Mouse (Mus musculus): ENCODE measurements around the gene Ddr2.

DNA sequence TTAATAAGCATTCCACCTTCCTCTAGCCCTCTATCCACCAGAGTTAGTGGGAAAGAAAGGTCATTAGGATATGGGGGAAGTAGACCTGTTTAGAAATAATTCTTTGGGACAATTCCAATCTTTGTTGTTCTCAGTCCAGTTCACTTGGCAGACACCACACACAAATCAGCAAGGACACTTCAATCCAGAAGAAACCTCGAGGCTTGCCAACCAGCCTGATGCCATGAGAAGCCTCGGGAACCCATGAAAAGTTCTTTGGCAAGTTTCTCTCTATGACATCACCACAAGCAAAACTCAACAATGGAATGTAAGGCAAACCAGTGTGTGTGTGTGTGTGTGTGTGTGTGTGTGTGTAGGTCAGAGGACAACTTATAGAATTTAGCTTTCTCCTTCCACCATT lies 186.0 kb downstream of the Ddr2 start:
- TF ChIP-seq MAX (IDR thresholded peaks at IDR 0.05), result no peak
- no peak for TF ChIP-seq MYOG (IDR thresholded peaks at IDR 0.05; ENCODE audit: control insufficient read depth, extremely low read depth, insufficient read length)
- no peak for TF ChIP-seq CTCF (IDR thresholded peaks at IDR 0.05; ENCODE audit: control insufficient read depth, insufficient read depth, insufficient read length)
- no peak for TF ChIP-seq MYOD1 (IDR thresholded peaks at IDR 0.05; ENCODE audit: control insufficient read depth, insufficient read length, low read depth)
- TF ChIP-seq CEBPB (IDR thresholded peaks at IDR 0.05; ENCODE audit: low read depth), result no peak
- no peak for TF ChIP-seq FOSL1 (IDR thresholded peaks at IDR 0.05; ENCODE audit: insufficient read depth, low read length, poor library complexity, severe bottlenecking)
- no peak for TF ChIP-seq USF1 (IDR thresholded peaks at IDR 0.05; ENCODE audit: low read depth)
